Mouse (Mus musculus) heart, embryonic 13.5 days (tissue): ENCODE data around the gene Lsamp. TPM values are rescaled to one million over a fixed set of nuclear protein-coding genes. Genes with fewer than 3 reads are reported as not detected.

Experiments used
- ATAC-seq: fragments of 200-750 bp; cut with Nextera tagmentation; 2 replicates; pipeline ENCODE4 v1.8.0; 2017; ENCODE audit warnings: moderate TSS enrichment; ENCODE audit not compliant: insufficient number of reproducible peaks, low FRiP score, low TSS enrichment; ENCODE audit errors: extremely low read depth
- H3K27ac ChIP-seq: fragments of 300-500 bp; sonication (generic); replicated peaks from 2 replicates; pipeline ENCODE4 v1.5.1; 2015; ENCODE audit warnings: moderate library complexity, mild to moderate bottlenecking, inconsistent platforms
- H3K27me3 ChIP-seq: fragments of 300-500 bp; sonication (generic); replicated peaks from 2 replicates; pipeline ENCODE4 v1.6.1; 2015; ENCODE audit warnings: mild to moderate bottlenecking, inconsistent platforms
- H3K36me3 ChIP-seq: fragments of 300-500 bp; sonication (generic); 2 replicates; pipeline ENCODE4 v1.6.1; 2015; ENCODE audit warnings: mild to moderate bottlenecking, inconsistent platforms
- H3K4me1 ChIP-seq: fragments of 300-500 bp; sonication (generic); 2 replicates; pipeline ENCODE4 v1.6.1; 2015; ENCODE audit warnings: inconsistent platforms
- H3K4me2 ChIP-seq: fragments of 300-500 bp; sonication (generic); 2 replicates; pipeline ENCODE4 v1.6.1; 2015; ENCODE audit warnings: inconsistent platforms, mild to moderate bottlenecking, moderate library complexity
- H3K4me3 ChIP-seq: fragments of 300-500 bp; sonication (generic); 2 replicates; pipeline ENCODE4 v1.5.1; 2015; ENCODE audit warnings: moderate library complexity, mild to moderate bottlenecking, inconsistent platforms
- H3K9ac ChIP-seq: fragments of 300-500 bp; sonication (generic); 2 replicates; pipeline ENCODE4 v1.6.1; 2015; ENCODE audit warnings: inconsistent platforms, mild to moderate bottlenecking, moderate library complexity
- H3K9me3 ChIP-seq: fragments of 300-500 bp; sonication (generic); 2 replicates; pipeline ENCODE4 v1.6.1; 2016; ENCODE audit warnings: inconsistent platforms
- WGBS: fragments of 180-500 bp; shearing (Covaris S2); methylation state at CpG from one replicate; pipeline ENCODE4 v1.1.7; 2015; ENCODE audit warnings: mixed read lengths; 5-methylcytosine and 5-hydroxymethylcytosine counted together
- polyA plus RNA-seq: library from polyadenylated mRNA; unstranded; fragments of >200 nt; fragmentation: Nextera tagmentation; extraction: Ambion mirVana; gene quantifications from 2 replicates; pipeline ENCODE4 v1.2.1, GENCODE M21; 2015

The Lsamp gene
- polyA plus RNA-seq, 1 experiment from 2014 or later: 1.1 TPM

DNA sequence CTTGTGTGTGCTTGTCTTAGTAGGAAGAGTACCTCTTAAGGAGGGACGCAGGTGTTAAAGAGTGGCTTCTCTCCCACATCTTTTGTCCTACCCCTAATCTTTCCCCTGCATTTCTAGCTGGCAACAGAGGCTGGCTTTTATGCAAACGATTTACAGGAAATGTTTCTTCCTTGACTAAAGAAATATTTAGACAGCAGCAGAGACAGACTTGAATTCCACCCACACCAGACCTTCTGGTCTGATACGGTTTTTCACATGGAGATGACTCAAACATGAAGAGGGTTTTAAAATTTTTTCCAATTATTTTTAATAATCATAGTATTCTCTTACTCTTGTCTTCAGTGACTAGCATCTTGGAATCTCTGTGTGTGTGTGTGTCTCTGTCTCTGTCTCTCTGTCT is 1333.8 kb downstream of the Lsamp start:
- Histone ChIP-seq H3K27me3 (no peaks in the 10 kb centered on the region), H3K4me3 (no peak overlapping the region), H3K9me3 (no peaks in the 10 kb centered on the region), H3K27ac (no peak overlapping the region), H3K36me3 (no peaks in the 10 kb centered on the region), H3K4me1 (no peaks in the 10 kb centered on the region), H3K9ac (no peak overlapping the region), H3K4me2 (no peak overlapping the region)
- 69% methylated on average over 3 of the region's 3 CpGs for WGBS
- no peak for ATAC-seq

DNA sequence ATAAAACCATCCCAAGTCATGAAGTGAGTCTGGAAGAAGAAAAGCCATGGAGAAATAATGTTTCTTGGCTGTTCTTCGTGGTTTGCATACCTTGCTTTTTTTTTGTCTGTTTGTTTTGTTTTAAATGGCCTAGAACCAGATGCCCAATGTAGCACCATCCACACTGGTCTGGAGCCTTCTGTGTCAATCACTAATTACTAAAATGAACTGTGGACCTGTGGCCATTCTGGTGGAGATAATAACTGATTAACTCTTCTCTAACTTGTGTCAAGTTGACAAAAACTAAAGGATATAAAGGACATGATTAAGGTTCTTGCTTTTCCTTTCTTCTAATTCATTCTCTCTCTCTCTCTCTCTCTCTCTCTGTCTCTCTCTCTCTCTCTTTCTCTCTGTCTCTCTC is 1359.3 kb downstream of the Lsamp start:
- no peak overlapping the region for H3K27ac ChIP-seq
- H3K9me3 ChIP-seq: no peaks in the 10 kb centered on the region
- ATAC-seq: no peak
- H3K36me3 ChIP-seq: no peaks in the 10 kb centered on the region
- H3K4me3 ChIP-seq: no peak overlapping the region
- WGBS: 73% methylated on average over 1 of the region's 1 CpGs
- no peaks in the 10 kb centered on the region for H3K27me3 ChIP-seq
- no peak overlapping the region for H3K9ac ChIP-seq
- H3K4me1 ChIP-seq: no peaks in the 10 kb centered on the region
- no peak overlapping the region for H3K4me2 ChIP-seq

DNA sequence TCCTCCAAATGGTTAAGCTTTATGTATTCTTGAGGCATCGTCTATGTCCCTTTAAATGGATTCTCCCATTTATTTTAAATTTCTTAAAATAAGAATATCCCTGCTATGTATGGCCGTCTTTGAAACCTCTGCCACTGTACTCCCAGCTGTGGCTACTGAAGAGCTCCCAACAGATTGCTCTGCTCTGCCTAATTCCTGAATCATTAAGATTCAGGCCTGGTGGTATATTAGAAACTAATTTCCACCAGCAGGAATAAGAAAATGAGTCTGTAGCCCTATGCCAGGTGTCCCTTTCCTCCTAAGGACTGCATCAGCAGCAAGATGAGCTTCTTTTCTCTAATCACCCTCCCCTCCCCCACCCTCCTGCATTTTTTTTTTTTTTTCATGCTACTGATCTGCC is 1381.0 kb downstream of the Lsamp start:
- WGBS: 68% methylated on average over 2 of the region's 2 CpGs
- no peak overlapping the region for H3K27ac ChIP-seq
- H3K4me3 ChIP-seq: no peak overlapping the region
- H3K9ac ChIP-seq: no peak overlapping the region
- no peak overlapping the region for H3K4me2 ChIP-seq
- no peaks in the 10 kb centered on the region for H3K27me3 ChIP-seq
- H3K4me1 ChIP-seq: no peaks in the 10 kb centered on the region
- no peaks in the 10 kb centered on the region for H3K36me3 ChIP-seq
- ATAC-seq: no peak
- no peaks in the 10 kb centered on the region for H3K9me3 ChIP-seq

DNA sequence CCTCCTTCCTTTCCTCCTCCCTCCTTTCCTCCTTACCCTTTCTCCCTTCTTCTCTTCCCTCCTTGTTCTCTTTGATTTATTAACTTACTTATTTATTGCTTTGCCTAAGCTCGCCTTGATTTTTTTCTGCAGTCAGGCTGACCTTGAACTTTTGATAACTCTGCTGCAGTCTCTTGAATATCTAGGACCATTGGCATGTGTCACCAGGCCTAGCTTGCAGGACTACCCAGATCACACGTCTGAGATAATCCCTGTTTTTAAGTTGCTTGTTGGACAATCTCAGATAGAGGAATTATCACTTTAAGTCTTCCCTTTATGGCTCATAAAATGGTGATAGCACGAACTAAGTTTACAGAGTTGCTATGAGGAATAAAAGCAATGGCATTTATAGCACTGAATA is 1399.5 kb downstream of the Lsamp start:
- no peak for ATAC-seq
- Histone ChIP-seq H3K9me3 (no peaks in the 10 kb centered on the region), H3K36me3 (no peaks in the 10 kb centered on the region), H3K4me1 (no peaks in the 10 kb centered on the region), H3K27me3 (no peaks in the 10 kb centered on the region), H3K27ac (no peak overlapping the region), H3K9ac (no peak overlapping the region), H3K4me3 (no peak overlapping the region), H3K4me2 (no peak overlapping the region)
- 41% methylated on average over 3 of the region's 3 CpGs for WGBS

DNA sequence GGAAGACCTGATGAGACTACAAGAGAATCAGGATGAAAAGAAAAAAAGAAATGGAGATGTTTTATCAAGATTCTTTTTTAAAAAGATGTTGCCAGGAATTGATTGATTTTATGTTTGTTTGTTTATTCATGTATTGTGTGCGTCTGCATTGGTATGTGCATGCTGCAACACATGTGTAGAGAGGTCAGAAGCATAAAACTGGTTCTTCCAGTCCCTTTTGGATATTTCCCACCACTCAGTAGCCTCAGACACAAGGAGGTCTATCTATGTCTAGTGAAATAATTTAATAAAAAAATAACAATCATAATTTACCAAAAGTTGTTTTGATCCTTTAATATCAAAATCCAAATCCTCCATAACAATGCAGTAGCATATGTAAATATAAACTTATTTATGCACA is 1400.1 kb downstream of the Lsamp start:
- Histone ChIP-seq H3K4me2 (no peak overlapping the region), H3K36me3 (no peaks in the 10 kb centered on the region), H3K4me1 (no peaks in the 10 kb centered on the region), H3K27ac (no peak overlapping the region), H3K9me3 (no peaks in the 10 kb centered on the region), H3K4me3 (no peak overlapping the region), H3K27me3 (no peaks in the 10 kb centered on the region), H3K9ac (no peak overlapping the region)
- 77% methylated on average over 1 of the region's 1 CpGs for whole genome bisulfite sequencing
- ATAC-seq: no peak

DNA sequence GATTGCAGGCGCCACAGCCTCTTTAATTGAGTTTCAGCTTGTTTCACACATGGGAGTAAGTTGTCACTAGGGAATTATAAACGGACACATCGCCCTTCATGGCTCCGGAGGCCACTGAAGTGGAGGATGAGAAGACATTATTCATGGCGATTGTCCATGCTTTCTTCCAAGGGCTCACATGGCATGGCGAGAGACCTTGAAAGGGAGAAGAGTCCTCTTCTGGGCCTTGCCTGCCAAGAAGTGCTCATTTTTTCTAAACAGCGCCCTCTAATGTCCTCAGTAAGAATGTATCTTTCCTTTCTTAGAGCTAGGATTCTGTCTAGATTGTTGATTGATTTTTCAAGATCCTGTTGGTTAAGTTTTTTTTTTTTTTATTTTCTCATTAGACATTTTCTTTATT is 1424.7 kb downstream of the Lsamp start:
- WGBS: 45% methylated on average over 7 of the region's 7 CpGs
- H3K4me1 ChIP-seq: no peaks in the 10 kb centered on the region
- ATAC-seq: no peak
- H3K36me3 ChIP-seq: no peaks in the 10 kb centered on the region
- H3K9ac ChIP-seq: no peak overlapping the region
- H3K9me3 ChIP-seq: no peaks in the 10 kb centered on the region
- H3K27me3 ChIP-seq: no peaks in the 10 kb centered on the region
- H3K27ac ChIP-seq: no peak overlapping the region
- no peak overlapping the region for H3K4me2 ChIP-seq
- H3K4me3 ChIP-seq: no peak overlapping the region

DNA sequence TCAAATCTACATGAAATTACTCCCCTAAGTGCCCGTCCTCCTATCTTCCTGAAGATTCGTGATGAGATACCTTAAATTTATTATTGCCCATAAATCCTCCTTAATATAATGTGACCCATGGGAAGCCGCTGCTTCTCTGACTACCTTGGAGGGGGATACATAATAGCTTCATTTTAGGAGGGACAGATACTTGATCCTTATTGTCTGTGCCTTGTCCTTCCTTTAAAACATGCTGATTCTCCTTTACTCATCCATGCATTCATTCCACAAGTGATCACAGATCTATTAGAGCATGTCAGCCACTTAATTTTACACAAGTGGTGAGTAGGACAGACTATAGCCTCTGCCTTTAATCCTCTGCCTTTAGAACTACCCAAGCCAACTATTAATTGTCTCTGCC is 1426.5 kb downstream of the Lsamp start:
- 76% methylated on average over 3 of the region's 3 CpGs for WGBS
- Histone ChIP-seq H3K27me3 (no peaks in the 10 kb centered on the region), H3K27ac (no peak overlapping the region), H3K9me3 (no peaks in the 10 kb centered on the region), H3K9ac (no peak overlapping the region), H3K4me2 (no peak overlapping the region), H3K4me1 (no peaks in the 10 kb centered on the region), H3K36me3 (no peaks in the 10 kb centered on the region), H3K4me3 (no peak overlapping the region)
- ATAC-seq: no peak

DNA sequence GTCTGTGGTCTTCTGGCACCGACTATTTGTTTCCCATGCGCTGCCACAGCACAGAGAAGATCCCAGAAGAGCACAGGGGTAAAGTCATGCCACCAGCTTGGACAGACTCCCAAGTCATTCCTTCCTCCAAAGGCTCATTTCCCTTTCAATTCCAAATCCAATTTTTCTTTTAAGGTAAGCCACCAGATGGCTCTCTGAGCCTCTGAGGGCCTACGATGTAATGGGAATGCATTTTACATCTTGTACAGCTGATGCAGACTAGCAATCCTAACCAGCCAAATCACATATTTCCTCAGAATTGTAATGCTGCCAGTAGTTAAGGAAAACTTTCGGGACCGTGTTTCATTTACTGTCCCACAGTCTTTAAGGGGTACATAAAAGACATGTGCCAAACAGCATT is 1433.2 kb downstream of the Lsamp start:
- WGBS: 71% methylated on average over 5 of the region's 5 CpGs

DNA sequence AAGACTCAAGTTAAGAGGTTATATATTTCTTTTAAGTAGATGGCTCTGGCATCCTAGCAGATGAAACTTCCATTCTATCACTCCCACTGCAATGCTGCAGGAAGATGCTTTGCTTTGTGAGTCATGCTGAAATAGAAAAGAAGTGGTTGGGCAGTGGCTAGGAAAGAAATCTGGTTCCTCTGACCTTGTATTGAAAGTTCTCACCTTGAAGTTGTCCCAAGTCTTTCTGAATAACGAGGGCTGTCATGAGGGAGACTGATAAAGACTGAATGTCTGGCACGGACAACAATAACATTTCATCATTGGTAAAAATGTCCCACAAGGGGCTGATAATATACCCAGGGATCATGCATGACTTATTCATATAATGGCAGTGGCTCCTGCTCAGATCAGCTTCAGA is 1483.2 kb downstream of the Lsamp start:
- no peaks in the 10 kb centered on the region for H3K36me3 ChIP-seq
- H3K27me3 ChIP-seq: no peaks in the 10 kb centered on the region
- no peak overlapping the region for H3K27ac ChIP-seq
- H3K9ac ChIP-seq: no peak overlapping the region
- no peak for ATAC-seq
- H3K4me1 ChIP-seq: no peaks in the 10 kb centered on the region
- no peak overlapping the region for H3K4me2 ChIP-seq
- no peak overlapping the region for H3K4me3 ChIP-seq
- no peaks in the 10 kb centered on the region for H3K9me3 ChIP-seq
- 26% methylated on average over 2 of the region's 2 CpGs for WGBS

More for the DNA sequence above, 1433.2 kb downstream of the Lsamp start:
- H3K4me1 ChIP-seq: no peaks in the 10 kb centered on the region
- no peak overlapping the region for H3K27ac ChIP-seq
- H3K9me3 ChIP-seq: no peaks in the 10 kb centered on the region
- H3K27me3 ChIP-seq: no peaks in the 10 kb centered on the region
- H3K4me2 ChIP-seq: no peak overlapping the region
- no peaks in the 10 kb centered on the region for H3K36me3 ChIP-seq
- no peak overlapping the region for H3K4me3 ChIP-seq
- H3K9ac ChIP-seq: no peak overlapping the region
- ATAC-seq: no peak

DNA sequence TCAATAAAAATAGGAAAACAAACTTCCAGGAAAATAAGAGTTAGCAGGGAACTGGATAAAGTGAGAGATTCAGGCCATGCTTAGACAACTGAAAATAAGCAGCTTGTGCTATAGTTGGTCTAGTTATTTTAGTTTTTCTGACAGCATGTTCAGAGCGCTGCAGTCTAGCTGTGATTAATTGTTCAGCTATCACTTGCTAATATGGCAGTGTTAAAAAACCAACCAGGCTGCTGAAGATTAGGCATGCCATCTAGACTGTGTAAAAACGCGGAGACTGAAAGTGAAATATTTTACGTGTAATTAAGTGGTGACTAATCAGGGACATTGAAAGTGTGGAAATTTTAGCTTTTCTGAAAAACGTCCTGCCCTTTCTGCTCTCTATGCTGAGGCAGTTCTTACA is 1494.5 kb downstream of the Lsamp start:
- WGBS: 60% methylated on average over 5 of the region's 5 CpGs
- Histone ChIP-seq H3K9me3 (no peaks in the 10 kb centered on the region), H3K36me3 (no peaks in the 10 kb centered on the region), H3K4me3 (no peak overlapping the region), H3K9ac (no peak overlapping the region), H3K4me1 (no peaks in the 10 kb centered on the region), H3K4me2 (no peak overlapping the region), H3K27ac (no peak overlapping the region), H3K27me3 (no peaks in the 10 kb centered on the region)
- no peak for ATAC-seq

DNA sequence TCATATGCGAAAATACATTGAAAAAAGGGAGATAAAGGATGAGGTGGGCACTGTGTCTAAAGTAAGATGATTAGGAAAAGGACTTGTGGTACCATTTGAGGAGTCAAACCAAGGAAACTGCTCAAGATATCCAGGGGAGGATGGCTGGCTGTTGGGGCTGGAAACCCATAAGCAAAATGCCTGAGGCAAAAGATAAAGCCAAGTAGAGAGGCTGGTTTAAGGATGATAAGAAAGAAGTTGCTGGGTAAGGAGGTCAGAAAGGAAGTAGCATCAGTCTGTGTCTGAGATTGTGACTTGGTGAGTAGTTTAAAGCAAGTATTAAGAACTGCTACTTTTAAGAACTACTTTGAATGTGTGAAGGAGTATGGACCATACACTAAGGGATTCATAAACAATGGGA is 1497.7 kb downstream of the Lsamp start:
- Histone ChIP-seq H3K27me3 (no peaks in the 10 kb centered on the region), H3K4me3 (no peak overlapping the region), H3K9ac (no peak overlapping the region), H3K4me2 (no peak overlapping the region), H3K9me3 (no peaks in the 10 kb centered on the region), H3K27ac (no peak overlapping the region), H3K4me1 (no peaks in the 10 kb centered on the region), H3K36me3 (no peaks in the 10 kb centered on the region)
- WGBS: 71% methylated on average over 1 of the region's 1 CpGs
- no peak for ATAC-seq

DNA sequence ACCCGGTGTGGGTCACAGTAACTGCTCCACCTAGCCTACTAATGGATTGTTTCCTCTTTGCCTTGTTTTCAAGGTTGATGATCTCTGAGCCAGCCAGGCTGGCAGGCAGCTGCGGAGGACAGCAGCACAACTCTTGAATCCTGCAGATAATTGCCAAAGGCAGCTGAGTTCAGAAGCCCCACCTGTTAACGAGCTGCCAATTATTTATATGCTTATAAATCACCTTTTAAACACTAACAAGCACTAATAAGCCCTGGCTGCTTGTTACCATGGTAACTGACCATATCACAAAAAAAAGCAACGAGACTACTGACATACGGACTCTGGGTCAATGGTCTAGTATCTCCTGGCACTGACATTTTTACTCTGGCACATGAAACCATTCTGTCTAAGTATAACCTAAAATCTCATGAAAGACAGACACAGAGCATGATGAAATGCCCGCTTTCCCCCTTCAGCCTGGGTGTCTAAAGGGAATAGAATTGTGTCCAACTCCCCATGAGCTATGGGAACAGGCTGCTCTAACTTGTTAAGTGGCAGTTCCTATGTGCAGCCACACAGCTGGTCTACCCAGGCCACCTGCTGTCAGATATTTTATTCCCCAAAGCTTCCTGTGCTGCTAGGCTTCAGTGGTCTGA is 1526.9 kb downstream of the Lsamp start:
- H3K4me3 ChIP-seq: no peak overlapping the region
- H3K4me2 ChIP-seq: no peak overlapping the region
- no peak overlapping the region for H3K9ac ChIP-seq
- no peaks in the 10 kb centered on the region for H3K36me3 ChIP-seq
- no peaks in the 10 kb centered on the region for H3K9me3 ChIP-seq
- no peak for ATAC-seq
- no peaks in the 10 kb centered on the region for H3K4me1 ChIP-seq
- no peaks in the 10 kb centered on the region for H3K27me3 ChIP-seq
- WGBS: 64% methylated on average over 6 of the region's 6 CpGs
- no peak overlapping the region for H3K27ac ChIP-seq
